Mouse (Mus musculus) forebrain, embryonic 13.5 days (tissue): ENCODE measurements at regions not wholly inside any gene's neighbourhood (a gene's known extent, or its start where the extent isn't known, plus 50 kb on each side); places are given as distances from the start of the nearest gene placed in this dataset.
A peak's percentile ranks its signal among the peaks of the same experiment; 100 is the strongest.

Experiments
- ATAC-seq: fragments of 200-750 bp; cut with Nextera tagmentation; 2 replicates; pipeline ENCODE4 v1.8.0; 2017
- H3K27ac ChIP-seq: fragments of 300-500 bp; sonication (generic); 2 replicates; pipeline ENCODE4 v1.5.1; 2015; ENCODE audit warnings: inconsistent platforms, mild to moderate bottlenecking, moderate library complexity
- H3K27me3 ChIP-seq: fragments of 300-500 bp; sonication (generic); 2 replicates; pipeline ENCODE4 v1.6.1; 2015; ENCODE audit warnings: mild to moderate bottlenecking, inconsistent platforms
- H3K36me3 ChIP-seq: fragments of 300-500 bp; sonication (generic); 2 replicates; pipeline ENCODE4 v1.6.1; 2015; ENCODE audit warnings: mild to moderate bottlenecking, inconsistent platforms; ENCODE audit not compliant: poor library complexity, severe bottlenecking
- H3K4me1 ChIP-seq: fragments of 300-500 bp; sonication (generic); 2 replicates; pipeline ENCODE4 v1.6.1; 2015; ENCODE audit warnings: inconsistent platforms
- H3K4me2 ChIP-seq: fragments of 300-500 bp; sonication (generic); 2 replicates; pipeline ENCODE4 v1.6.1; 2015; ENCODE audit warnings: inconsistent platforms, mild to moderate bottlenecking, moderate library complexity
- H3K4me3 ChIP-seq: fragments of 300-500 bp; sonication (generic); 2 replicates; pipeline ENCODE4 v1.5.1; 2015; ENCODE audit warnings: mild to moderate bottlenecking, inconsistent platforms
- H3K9ac ChIP-seq: fragments of 300-500 bp; sonication (generic); 2 replicates; pipeline ENCODE4 v1.6.1; 2015; ENCODE audit warnings: mild to moderate bottlenecking, inconsistent platforms
- H3K9me3 ChIP-seq: fragments of 300-500 bp; sonication (generic); replicated peaks from 2 replicates; pipeline ENCODE4 v1.6.1; 2016; ENCODE audit warnings: inconsistent platforms
- WGBS: fragments of 180-500 bp; shearing (Covaris S2); methylation state at CpG from one replicate; pipeline ENCODE4 v1.1.7; 2015; 5-methylcytosine and 5-hydroxymethylcytosine counted together

- no peak overlapping the region for H3K9ac ChIP-seq
- ATAC-seq = no peak
- no peak overlapping the region for H3K4me3 ChIP-seq
- H3K27me3 ChIP-seq = no peaks in the 10 kb centered on the region
- H3K4me1 ChIP-seq = peaks cover 15% of the 10 kb centered on the region
- H3K27ac ChIP-seq = no peak overlapping the region
- 82% methylated on average over 14 of the region's 14 CpGs for WGBS
- no peak overlapping the region for H3K4me2 ChIP-seq
- no peaks in the 10 kb centered on the region for H3K36me3 ChIP-seq
- no peaks in the 10 kb centered on the region for H3K9me3 ChIP-seq
Observed at GRCm38 (mm10) chr9:115710039-115710739, 199.1 kb upstream of the Gadl1 start.

- Histone ChIP-seq H3K27me3 (no peaks in the 10 kb centered on the region), H3K4me3 (no peak overlapping the region), H3K9ac (no peak overlapping the region), H3K27ac (no peak overlapping the region), H3K4me1 (no peaks in the 10 kb centered on the region), H3K4me2 (no peak overlapping the region), H3K36me3 (no peaks in the 10 kb centered on the region), H3K9me3 (peaks cover 5% of the 10 kb centered on the region)
- 93% methylated on average over 2 of the region's 2 CpGs for WGBS
- no peak for ATAC-seq
Observed at GRCm38 (mm10) chr9:115720306-115720705, 188.9 kb upstream of the Gadl1 start.

- WGBS = 94% methylated on average over 2 of the region's 2 CpGs
- Histone ChIP-seq H3K4me3 (no peak overlapping the region), H3K36me3 (no peaks in the 10 kb centered on the region), H3K4me2 (no peak overlapping the region), H3K9ac (no peak overlapping the region), H3K9me3 (peaks cover 7% of the 10 kb centered on the region), H3K4me1 (no peaks in the 10 kb centered on the region), H3K27me3 (no peaks in the 10 kb centered on the region), H3K27ac (no peak overlapping the region)
- ATAC-seq = no peak
Observed at GRCm38 (mm10) chr9:115720841-115721240, 188.4 kb upstream of the Gadl1 start.

- no peak for ATAC-seq
- H3K27ac ChIP-seq = no peak overlapping the region
- no peak overlapping the region for H3K4me3 ChIP-seq
- peaks cover 7% of the 10 kb centered on the region for H3K9me3 ChIP-seq
- no peaks in the 10 kb centered on the region for H3K27me3 ChIP-seq
- 4% methylated on average over 2 of the region's 2 CpGs for WGBS
- H3K4me2 ChIP-seq = no peak overlapping the region
- H3K4me1 ChIP-seq = no peaks in the 10 kb centered on the region
- H3K36me3 ChIP-seq = no peaks in the 10 kb centered on the region
- no peak overlapping the region for H3K9ac ChIP-seq
Observed at GRCm38 (mm10) chr9:115724063-115724462, 185.2 kb upstream of the Gadl1 start.

- Histone ChIP-seq H3K4me1 (no peaks in the 10 kb centered on the region), H3K27ac (no peak overlapping the region), H3K9me3 (peaks cover 7% of the 10 kb centered on the region), H3K4me3 (no peak overlapping the region), H3K9ac (no peak overlapping the region), H3K4me2 (no peak overlapping the region), H3K27me3 (no peaks in the 10 kb centered on the region), H3K36me3 (no peaks in the 10 kb centered on the region)
- 61% methylated on average over 5 of the region's 5 CpGs for WGBS
- no peak for ATAC-seq
Observed at GRCm38 (mm10) chr9:115727361-115727760, 181.9 kb upstream of the Gadl1 start.

- no peak overlapping the region for H3K9ac ChIP-seq
- no peaks in the 10 kb centered on the region for H3K4me1 ChIP-seq
- H3K36me3 ChIP-seq = no peaks in the 10 kb centered on the region
- no peaks in the 10 kb centered on the region for H3K9me3 ChIP-seq
- no peak overlapping the region for H3K4me2 ChIP-seq
- no peak for ATAC-seq
- no peak overlapping the region for H3K27ac ChIP-seq
- no peak overlapping the region for H3K4me3 ChIP-seq
- WGBS = 45% methylated on average over 6 of the region's 6 CpGs
- no peaks in the 10 kb centered on the region for H3K27me3 ChIP-seq
Observed at GRCm38 (mm10) chr9:115731557-115731956, 177.7 kb upstream of the Gadl1 start.

GRCm38 (mm10) chr9:115733104-115733503 lies 176.2 kb upstream of the Gadl1 start:
- WGBS = 92% methylated on average over 4 of the region's 4 CpGs
- Histone ChIP-seq H3K27me3 (no peaks in the 10 kb centered on the region), H3K36me3 (no peaks in the 10 kb centered on the region), H3K4me3 (no peak overlapping the region), H3K9me3 (no peaks in the 10 kb centered on the region), H3K9ac (no peak overlapping the region), H3K4me2 (no peak overlapping the region), H3K27ac (no peak overlapping the region), H3K4me1 (no peaks in the 10 kb centered on the region)
- no peak for ATAC-seq

- Histone ChIP-seq H3K27me3 (no peaks in the 10 kb centered on the region), H3K9ac (no peak overlapping the region), H3K4me3 (no peak overlapping the region), H3K9me3 (no peaks in the 10 kb centered on the region), H3K36me3 (no peaks in the 10 kb centered on the region), H3K4me2 (no peak overlapping the region), H3K4me1 (no peaks in the 10 kb centered on the region), H3K27ac (no peak overlapping the region)
- ATAC-seq = no peak
- 88% methylated on average over 5 of the region's 5 CpGs for WGBS
Observed at GRCm38 (mm10) chr9:115739984-115740383, 169.3 kb upstream of the Gadl1 start.

GRCm38 (mm10) chr9:115746436-115746835 lies 162.8 kb upstream of the Gadl1 start:
- Histone ChIP-seq H3K27me3 (no peaks in the 10 kb centered on the region), H3K27ac (no peak overlapping the region), H3K4me3 (no peak overlapping the region), H3K9ac (no peak overlapping the region), H3K4me1 (no peaks in the 10 kb centered on the region), H3K4me2 (no peak overlapping the region), H3K36me3 (no peaks in the 10 kb centered on the region), H3K9me3 (no peaks in the 10 kb centered on the region)
- WGBS = 82% methylated on average over 9 of the region's 9 CpGs
- no peak for ATAC-seq

GRCm38 (mm10) chr9:115760496-115760895 lies 148.8 kb upstream of the Gadl1 start:
- Histone ChIP-seq H3K27ac (no peak overlapping the region), H3K4me1 (0 out of 2 replicates have a peak, but pooled peaks cover 5% of the 10 kb centered on the region), H3K9me3 (no peaks in the 10 kb centered on the region), H3K9ac (no peak overlapping the region), H3K4me3 (no peak overlapping the region), H3K36me3 (no peaks in the 10 kb centered on the region), H3K27me3 (no peaks in the 10 kb centered on the region), H3K4me2 (no peak overlapping the region)
- ATAC-seq = no peak
- WGBS = 50% methylated on average over 2 of the region's 2 CpGs

GRCm38 (mm10) chr9:115764136-115764535 lies 145.1 kb upstream of the Gadl1 start:
- no peak overlapping the region for H3K9ac ChIP-seq
- H3K36me3 ChIP-seq = no peaks in the 10 kb centered on the region
- H3K9me3 ChIP-seq = no peaks in the 10 kb centered on the region
- H3K4me3 ChIP-seq = no peak overlapping the region
- H3K4me2 ChIP-seq = no peak overlapping the region
- no peak for ATAC-seq
- no peak overlapping the region for H3K27ac ChIP-seq
- 0 out of 2 replicates have a peak, but pooled peaks cover 5% of the 10 kb centered on the region for H3K4me1 ChIP-seq
- WGBS = 16% methylated on average over 5 of the region's 5 CpGs
- H3K27me3 ChIP-seq = no peaks in the 10 kb centered on the region

GRCm38 (mm10) chr9:115766471-115766870 lies 142.8 kb upstream of the Gadl1 start:
- H3K27ac ChIP-seq = no peak overlapping the region
- no peak overlapping the region for H3K4me2 ChIP-seq
- no peaks in the 10 kb centered on the region for H3K9me3 ChIP-seq
- no peaks in the 10 kb centered on the region for H3K36me3 ChIP-seq
- WGBS = 87% methylated on average over 6 of the region's 6 CpGs
- H3K4me3 ChIP-seq = no peak overlapping the region
- H3K27me3 ChIP-seq = no peaks in the 10 kb centered on the region
- ATAC-seq = no peak
- no peak overlapping the region for H3K9ac ChIP-seq
- H3K4me1 ChIP-seq = 0 out of 2 replicates have a peak, but pooled peaks cover 5% of the 10 kb centered on the region

- WGBS = 62% methylated on average over 8 of the region's 8 CpGs
- no peaks in the 10 kb centered on the region for H3K9me3 ChIP-seq
Observed at GRCm38 (mm10) chr9:115775112-115775511, 134.1 kb upstream of the Gadl1 start.

More at GRCm38 (mm10) chr9:115775112-115775511, 134.1 kb upstream of the Gadl1 start:
- Histone ChIP-seq H3K36me3 (no peaks in the 10 kb centered on the region), H3K9ac (no peak overlapping the region), H3K4me3 (no peak overlapping the region), H3K4me1 (peaks cover 3% of the 10 kb centered on the region; the same call in 1 of the 2 replicates), H3K27ac (0 out of 2 replicates have a peak overlapping the region, but pooled peaks have one; percentile 32), H3K4me2 (no peak overlapping the region), H3K27me3 (no peaks in the 10 kb centered on the region)
- ATAC-seq = no peak
